Mouse (Mus musculus): ENCODE measurements at regions not wholly inside any gene's neighbourhood (a gene's known extent, or its start where the extent isn't known, plus 50 kb on each side); places are given as distances from the start of the nearest gene placed in this dataset. TPM values are rescaled to one million over a fixed set of nuclear protein-coding genes. Genes with fewer than 3 reads are reported as not detected.

DNA sequence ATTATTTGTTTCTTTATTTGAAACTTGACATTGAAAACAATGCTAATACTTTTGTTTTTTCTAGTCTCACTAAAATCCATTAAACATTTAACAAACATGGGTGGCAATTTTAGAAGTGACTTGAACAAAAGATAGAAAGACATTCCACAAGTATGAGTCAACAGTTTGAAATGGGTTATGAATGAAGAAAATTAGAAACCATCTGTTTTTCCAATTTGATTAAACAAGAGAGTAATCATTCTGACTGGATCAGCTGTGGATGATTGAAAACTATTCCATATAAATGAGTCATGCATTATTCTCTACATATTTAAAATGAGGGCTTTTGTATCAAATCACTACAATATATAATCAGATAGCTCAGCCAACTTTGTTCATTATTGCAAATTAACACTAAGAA, 334.8 kb upstream of the Olfr161 start:
- H3K9me3 ChIP-seq (ENCODE audit: control insufficient read depth, low read length) = peaks cover 35% of the 10 kb centered on the region
- H3K27ac ChIP-seq (ENCODE audit: low read depth, low read length) = no peak overlapping the region
- no peak overlapping the region for H3K4me2 ChIP-seq (ENCODE audit: low read length)
- no peaks in the 10 kb centered on the region for H3K36me3 ChIP-seq (ENCODE audit: control insufficient read depth, insufficient read depth, low read length)
- H3K9ac ChIP-seq (ENCODE audit: low read depth, low read length) = no peak overlapping the region
- no peak overlapping the region for H3K4me3 ChIP-seq (ENCODE audit: low read length)
- no peaks in the 10 kb centered on the region for H3K4me1 ChIP-seq (ENCODE audit: control insufficient read depth, insufficient read depth, low read depth, low read length)
- no peaks in the 10 kb centered on the region for H3K27me3 ChIP-seq (replicated peaks; ENCODE audit: control insufficient read depth, insufficient read depth, low read length)
- ATAC-seq = no peak

DNA sequence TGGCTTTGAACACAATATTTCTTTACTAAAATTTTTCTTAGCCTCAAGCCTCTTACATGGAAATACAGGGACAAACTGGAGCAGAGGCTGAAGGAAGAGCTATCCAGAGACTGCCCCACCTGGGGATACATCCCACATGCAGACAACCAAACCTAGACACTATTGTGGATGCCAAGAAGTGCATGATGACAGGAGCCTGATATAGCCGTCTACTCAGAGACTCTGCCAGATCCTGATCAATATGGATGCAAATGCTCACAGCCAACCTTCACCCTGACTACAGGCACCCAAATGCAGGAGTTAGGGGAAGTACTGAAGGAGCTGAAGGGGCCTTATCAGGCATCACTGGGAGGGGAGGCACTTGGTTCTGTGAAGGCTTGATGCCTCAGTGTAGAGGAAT, 325.5 kb upstream of the Olfr161 start:
- WGBS = 85% methylated on average over 1 of the region's 1 CpGs
- peaks cover 49% of the 10 kb centered on the region for H3K9me3 ChIP-seq (ENCODE audit: control insufficient read depth, low read length)
- H3K4me3 ChIP-seq (ENCODE audit: low read length) = no peak overlapping the region
- no peak for ATAC-seq
- no peaks in the 10 kb centered on the region for H3K36me3 ChIP-seq (ENCODE audit: control insufficient read depth, insufficient read depth, low read length)
- H3K27me3 ChIP-seq (replicated peaks; ENCODE audit: control insufficient read depth, insufficient read depth, low read length) = no peaks in the 10 kb centered on the region
- H3K4me1 ChIP-seq (ENCODE audit: control insufficient read depth, insufficient read depth, low read depth, low read length) = no peaks in the 10 kb centered on the region
- H3K27ac ChIP-seq (ENCODE audit: low read depth, low read length) = no peak overlapping the region
- no peak overlapping the region for H3K9ac ChIP-seq (ENCODE audit: low read depth, low read length)
- H3K4me2 ChIP-seq (ENCODE audit: low read length) = no peak overlapping the region

DNA sequence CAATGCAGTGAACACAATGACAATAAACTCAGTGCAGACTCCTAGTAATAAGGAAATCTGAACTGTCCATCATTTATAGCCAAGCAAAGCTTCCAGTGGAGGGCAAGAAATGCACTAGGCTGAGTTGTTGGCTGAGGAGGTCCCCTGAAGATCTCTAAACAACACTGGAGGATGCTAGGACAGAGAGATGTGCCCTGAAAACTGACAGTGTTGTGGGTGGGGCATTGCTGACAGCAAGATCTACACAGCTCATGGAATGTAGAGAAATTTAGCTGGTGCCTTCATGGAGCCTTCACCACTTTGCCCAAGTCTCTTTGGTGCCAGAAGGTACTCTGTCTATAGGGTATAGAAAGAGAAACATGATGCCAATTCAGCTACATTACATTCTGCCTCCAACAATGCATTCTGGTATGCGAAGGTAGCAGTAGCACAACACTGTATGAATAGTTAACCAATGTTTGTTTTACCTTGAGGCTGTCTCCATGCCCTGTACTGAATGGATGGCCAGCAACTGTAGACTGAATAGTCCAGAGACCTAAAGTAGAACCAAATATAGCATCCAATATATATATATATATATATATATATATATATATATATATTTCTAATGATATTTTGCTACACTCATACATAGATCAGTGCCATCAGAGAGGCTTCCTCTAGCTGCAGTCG, 318.9 kb upstream of the Olfr161 start:
- no peak overlapping the region for H3K27ac ChIP-seq (ENCODE audit: low read depth, low read length)
- no peaks in the 10 kb centered on the region for H3K27me3 ChIP-seq (replicated peaks; ENCODE audit: control insufficient read depth, insufficient read depth, low read length)
- H3K4me1 ChIP-seq (ENCODE audit: control insufficient read depth, insufficient read depth, low read depth, low read length) = no peaks in the 10 kb centered on the region
- H3K4me3 ChIP-seq (ENCODE audit: low read length) = no peak overlapping the region
- H3K9me3 ChIP-seq (ENCODE audit: control insufficient read depth, low read length) = peaks cover 49% of the 10 kb centered on the region
- no peak for ATAC-seq
- WGBS = 51% methylated on average over 2 of the region's 2 CpGs
- H3K9ac ChIP-seq (ENCODE audit: low read depth, low read length) = no peak overlapping the region
- H3K4me2 ChIP-seq (ENCODE audit: low read length) = no peak overlapping the region
- no peaks in the 10 kb centered on the region for H3K36me3 ChIP-seq (ENCODE audit: control insufficient read depth, insufficient read depth, low read length)

DNA sequence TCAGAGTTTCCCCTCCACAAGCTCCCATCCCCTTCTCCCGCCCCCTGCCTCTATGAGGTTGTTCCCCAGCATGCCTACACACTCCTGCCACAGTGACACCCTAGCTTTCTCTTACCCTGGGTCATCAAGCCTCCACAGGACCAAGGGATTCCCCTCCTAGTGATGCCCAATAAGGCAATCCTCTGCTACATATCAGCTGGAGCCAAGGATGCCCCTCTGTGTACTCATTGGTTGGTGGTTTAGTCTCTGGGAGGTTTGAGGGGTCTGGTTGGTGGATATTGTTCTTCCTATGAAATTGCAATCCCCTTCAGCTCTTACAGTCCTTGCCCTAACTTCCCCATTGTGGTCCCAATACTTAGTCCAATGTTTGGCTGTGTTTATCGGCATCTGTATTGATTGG, 317.4 kb upstream of the Olfr161 start:
- Histone ChIP-seq H3K36me3 (ENCODE audit: control insufficient read depth, insufficient read depth, low read length) (no peaks in the 10 kb centered on the region), H3K9ac (ENCODE audit: low read depth, low read length) (no peak overlapping the region), H3K9me3 (ENCODE audit: control insufficient read depth, low read length) (peaks cover 47% of the 10 kb centered on the region), H3K4me2 (ENCODE audit: low read length) (no peak overlapping the region), H3K4me1 (ENCODE audit: control insufficient read depth, insufficient read depth, low read depth, low read length) (no peaks in the 10 kb centered on the region), H3K27ac (ENCODE audit: low read depth, low read length) (no peak overlapping the region), H3K4me3 (ENCODE audit: low read length) (no peak overlapping the region), H3K27me3 (replicated peaks; ENCODE audit: control insufficient read depth, insufficient read depth, low read length) (no peaks in the 10 kb centered on the region)
- WGBS = 91% methylated on average over 2 of the region's 2 CpGs
- no peak for ATAC-seq

Small RNA genes in the stretch of these regions (microRNA-seq; reads per million reads assigned to microRNA genes)
- not detected for gene Gm23215

Measured in hindbrain, embryonic 16.5 days (tissue).